Mouse (Mus musculus): ENCODE measurements around the gene Wdfy1. TPM values are rescaled to one million over a fixed set of nuclear protein-coding genes. Genes with fewer than 3 reads are reported as not detected.

Gene Wdfy1
- total RNA-seq, 2 experiments from 2014 or later = 20.6 to 27.9 TPM

GRCm38 (mm10) chr1:79761106-79761916 is 14.6 kb downstream of the Wdfy1 start:
- DNase-seq (ENCODE audit: low spot score in 2 of 2) = peak; percentile 64 to 80

- DNase-seq (ENCODE audit: low spot score in 2 of 2) = no peak
Observed at GRCm38 (mm10) chr1:79760656-79761055, 15.3 kb downstream of the Wdfy1 start.

- no peak for DNase-seq (ENCODE audit: low spot score in 2 of 2)
Observed at GRCm38 (mm10) chr1:79759436-79759972, 16.4 kb downstream of the Wdfy1 start.

GRCm38 (mm10) chr1:79759006-79759405 is 16.9 kb downstream of the Wdfy1 start:
- DNase-seq (ENCODE audit: low spot score in 2 of 2) = no peak

DNA sequence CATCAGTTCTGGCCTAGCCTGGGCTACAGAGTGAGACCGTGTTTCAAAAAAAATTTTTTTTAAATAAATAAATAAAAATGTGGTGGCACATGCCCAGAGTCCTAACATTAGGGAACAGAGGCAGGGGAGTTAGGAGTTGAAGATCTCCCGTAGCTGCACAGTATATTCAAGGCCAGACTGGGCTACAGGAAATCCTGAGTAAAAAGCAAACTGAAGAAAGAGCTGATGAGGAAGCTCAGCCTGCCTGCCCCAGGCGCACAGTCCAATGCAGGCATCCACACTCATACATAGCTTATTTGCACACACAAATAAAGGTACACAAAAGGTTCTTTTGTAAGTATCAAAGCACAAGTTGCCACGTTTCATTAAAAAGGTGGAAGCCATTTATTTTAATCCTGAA is 18.3 kb downstream of the Wdfy1 start:
- DNase-seq (ENCODE audit: low spot score in 2 of 2) = no peak

GRCm38 (mm10) chr1:79757161-79757560 is 18.8 kb downstream of the Wdfy1 start:
- no peak for DNase-seq (ENCODE audit: low spot score in 2 of 2)

DNA sequence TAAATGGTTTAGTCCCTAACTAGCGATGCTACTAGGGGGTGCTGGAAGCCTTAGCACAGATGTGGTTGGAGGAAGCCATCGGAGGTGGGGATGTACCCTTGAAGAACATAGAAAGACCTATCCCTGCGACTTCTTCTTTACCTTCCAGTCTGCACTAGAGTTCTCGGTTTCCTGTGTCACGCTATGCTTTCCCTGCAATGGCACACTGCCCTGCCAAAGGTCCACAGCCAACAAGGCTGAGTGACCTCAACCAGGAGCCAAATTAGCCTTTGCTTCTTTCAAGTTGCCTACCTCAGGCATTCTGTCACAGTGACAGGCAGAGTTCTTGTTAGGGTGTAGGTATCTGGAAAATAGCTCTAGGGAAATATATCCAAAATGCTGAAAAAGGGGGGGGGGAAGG is 19.5 kb downstream of the Wdfy1 start:
- DNase-seq (ENCODE audit: low spot score in 2 of 2) = no peak

- DNase-seq (ENCODE audit: low spot score in 2 of 2) = no peak
Observed at GRCm38 (mm10) chr1:79755376-79755775, 20.6 kb downstream of the Wdfy1 start.

DNA sequence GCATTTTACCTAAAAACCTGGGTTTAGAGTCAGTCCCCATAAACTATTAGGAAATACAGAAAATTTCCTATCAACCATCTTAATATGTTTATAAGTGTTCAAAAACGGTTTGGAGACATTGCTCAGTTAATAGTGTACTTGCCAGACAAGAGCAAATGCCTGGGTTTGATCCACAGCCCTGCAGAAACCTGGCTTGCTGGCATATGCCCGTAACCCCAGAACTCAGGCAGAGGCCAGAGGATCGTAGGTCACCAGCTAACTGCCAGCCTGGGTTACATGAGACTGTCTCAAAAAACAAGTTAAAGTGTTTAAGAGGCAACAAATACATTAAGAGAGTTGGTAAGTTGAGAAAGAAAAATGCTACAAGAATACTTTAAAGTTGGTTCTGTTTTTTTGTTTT is 21.0 kb downstream of the Wdfy1 start:
- DNase-seq (ENCODE audit: low spot score in 2 of 2) = no peak

DNA sequence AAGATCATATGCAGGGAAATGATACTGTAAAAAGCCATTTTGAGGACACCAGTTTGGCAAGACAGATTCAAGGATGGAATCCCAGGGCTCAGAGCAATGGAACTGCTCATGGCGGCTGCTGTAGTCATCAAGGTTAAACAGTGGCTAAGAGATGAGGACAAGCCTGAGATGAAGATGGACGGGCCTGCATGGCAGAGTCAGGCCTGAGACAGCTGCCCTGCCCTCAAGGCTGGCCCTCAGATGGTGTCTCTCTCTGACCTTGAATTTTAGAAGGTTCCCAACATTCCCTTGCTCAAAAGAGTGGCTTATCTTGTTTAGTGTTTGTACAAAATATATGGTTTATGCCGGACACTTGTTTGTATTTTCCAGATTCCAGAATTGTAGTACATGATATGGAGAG is 22.5 kb downstream of the Wdfy1 start:
- no peak for DNase-seq (ENCODE audit: low spot score in 2 of 2)

GRCm38 (mm10) chr1:79752714-79753340 is 23.1 kb downstream of the Wdfy1 start:
- no peak for DNase-seq (ENCODE audit: low spot score in 2 of 2)

GRCm38 (mm10) chr1:79752015-79752695 is 23.8 kb downstream of the Wdfy1 start:
- DNase-seq (ENCODE audit: low spot score in 2 of 2) = no peak

DNA sequence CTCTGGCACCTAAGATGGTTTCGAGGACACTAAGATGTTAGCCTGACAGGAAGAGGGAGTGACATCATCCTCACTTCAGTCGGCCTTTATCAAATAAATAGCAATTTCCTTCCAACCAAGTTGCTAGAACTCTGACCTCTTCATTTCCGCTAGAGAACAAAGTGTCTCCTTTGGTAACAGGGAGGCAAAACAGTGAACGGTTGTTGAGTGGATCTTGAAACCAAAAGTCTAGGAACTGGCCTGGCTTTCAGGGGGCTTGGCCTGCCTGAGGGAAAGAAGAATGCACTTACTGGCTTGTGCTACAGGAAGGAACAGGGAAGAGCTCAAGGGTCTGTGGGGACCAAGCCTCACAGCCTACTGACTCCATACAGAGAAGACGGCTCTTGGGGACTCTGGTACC is 24.8 kb downstream of the Wdfy1 start:
- no peak for DNase-seq (ENCODE audit: low spot score in 2 of 2)

DNA sequence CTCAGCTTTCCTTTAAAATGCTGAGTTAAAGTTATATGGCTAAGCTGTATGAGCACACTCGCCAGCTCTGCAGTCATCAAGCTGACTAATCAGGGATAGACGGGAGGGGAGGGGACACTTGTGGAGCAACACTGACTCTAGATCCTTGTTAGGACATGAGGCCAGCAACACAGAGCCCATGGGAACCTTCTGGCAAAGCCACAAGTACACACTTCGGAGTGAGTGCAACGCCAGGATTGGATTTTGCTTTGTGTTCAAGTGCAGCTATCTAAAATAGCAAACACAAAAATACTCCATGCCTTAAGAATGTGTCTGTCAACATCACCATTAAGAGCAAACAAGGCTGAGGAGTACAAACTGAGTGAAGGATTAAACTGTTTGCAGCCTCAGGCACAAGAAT is 29.9 kb downstream of the Wdfy1 start:
- DNase-seq (ENCODE audit: low spot score in 2 of 2) = peak in 1 of 2 experiments; percentile 50

GRCm38 (mm10) chr1:79743385-79743784 is 32.6 kb downstream of the Wdfy1 start:
- no peak for DNase-seq (ENCODE audit: low spot score in 2 of 2)

DNA sequence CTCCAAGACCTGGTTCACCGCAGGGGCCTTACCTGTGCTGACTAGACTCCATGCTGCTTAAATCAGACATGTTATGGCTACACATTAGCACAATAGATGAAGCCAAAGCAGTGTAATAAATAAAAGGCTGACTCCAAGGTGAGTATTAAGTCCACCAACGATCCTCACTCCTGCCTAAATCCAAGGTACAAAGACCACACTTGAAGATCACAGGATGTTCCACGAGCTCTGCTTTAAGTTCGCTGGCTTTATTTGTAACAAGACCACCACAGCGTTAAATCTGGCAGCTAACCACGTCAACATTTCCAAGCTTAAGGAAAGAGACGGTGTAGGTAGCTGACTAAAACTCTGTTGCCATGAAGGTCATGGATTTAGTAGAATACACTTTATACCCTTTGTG is 33.0 kb downstream of the Wdfy1 start:
- DNase-seq (ENCODE audit: low spot score in 2 of 2) = no peak

GRCm38 (mm10) chr1:79741002-79741401 is 34.9 kb downstream of the Wdfy1 start:
- no peak for DNase-seq (ENCODE audit: low spot score in 2 of 2)

DNA sequence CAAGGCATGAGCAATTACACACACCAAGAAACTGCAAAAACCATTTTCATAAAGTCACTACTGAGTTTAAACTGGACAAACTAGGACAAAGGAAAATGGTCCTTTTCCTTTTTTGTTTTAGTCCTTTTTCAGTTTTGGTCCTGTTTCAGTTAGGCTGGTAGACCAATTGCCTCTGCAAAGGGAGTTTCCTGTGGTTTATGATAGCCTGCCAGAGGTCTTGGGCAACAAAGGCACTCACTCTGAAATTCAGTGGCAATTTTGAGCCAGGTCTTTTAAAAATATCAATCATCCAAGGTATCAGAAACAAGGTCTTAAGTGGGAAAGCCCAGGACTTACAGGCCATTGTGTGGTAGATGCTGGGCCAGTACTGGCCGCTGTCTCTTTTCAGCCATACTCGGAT is 36.2 kb downstream of the Wdfy1 start:
- DNase-seq (ENCODE audit: low spot score in 2 of 2) = no peak

DNA sequence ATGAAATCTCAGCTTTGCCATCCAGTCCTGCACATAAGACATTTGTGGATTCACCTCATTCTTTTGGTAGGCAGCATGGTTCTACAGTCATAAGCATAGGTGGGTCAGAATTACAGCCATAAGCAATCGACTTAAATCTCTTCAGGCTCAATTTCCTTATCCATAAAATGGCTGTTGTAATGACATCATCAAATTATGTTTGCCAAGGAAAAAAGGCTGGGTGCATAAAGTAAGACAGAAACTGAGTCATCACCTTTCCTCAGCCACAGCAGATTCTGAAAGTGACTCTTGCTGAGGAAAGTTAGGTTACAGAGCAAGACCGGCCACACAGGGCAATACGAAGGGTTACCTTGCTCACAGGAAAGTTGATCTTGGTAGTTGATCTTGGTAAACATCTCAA is 39.5 kb downstream of the Wdfy1 start:
- DNase-seq (ENCODE audit: low spot score in 2 of 2) = no peak

GRCm38 (mm10) chr1:79734794-79735193 is 41.1 kb downstream of the Wdfy1 start:
- no peak for DNase-seq (ENCODE audit: low spot score in 2 of 2)

- no peak for DNase-seq (ENCODE audit: low spot score in 2 of 2)
Observed at GRCm38 (mm10) chr1:79714152-79714923, 61.6 kb downstream of the Wdfy1 start.

Measured in gastrocnemius, postnatal 4 days (tissue).